ENCODE assay signal across 15 mouse cellular contexts in genomic region chr5:52721003-52721402, GRCm38 (mm10). TPM values are rescaled to one million over a fixed set of nuclear protein-coding genes. Genes with fewer than 3 reads are reported as not detected.
A peak's percentile ranks its signal among the peaks of the same experiment; 100 is the strongest.
DNase-seq lines count a peak whose midpoint lies in the region; ATAC-seq and TF ChIP-seq lines count a peak whose summit lies in the region.
"Had no signal": no experiment of that assay in that cellular context is flagged by ENCODE, and none has a peak within 500 bp of the region (broad histone marks: within the 10 kb centered on the region; RNA-seq: fewer than 3 reads in every experiment).

No protein-coding gene starts in this region.

- H3K4me1 ChIP-seq in kidney, embryonic 15.5 days: no peaks in the 10 kb centered on the region
- H3K4me1 ChIP-seq in lung, embryonic 16.5 days (replicated peaks; ENCODE audit: control insufficient read depth, insufficient read depth, low read length): no peaks in the 10 kb centered on the region
- no peaks in the 10 kb centered on the region for H3K4me1 ChIP-seq in hindbrain, postnatal 0 days (ENCODE audit: insufficient read depth, low read length)
- H3K4me1 ChIP-seq: embryonic facial prominence, embryonic 12.5 days; liver, embryonic 15.5 days; midbrain, embryonic 15.5 days had no signal

- H3K27ac ChIP-seq in kidney, embryonic 15.5 days: no peak overlapping the region
- H3K27ac ChIP-seq in lung, embryonic 16.5 days (ENCODE audit: low read length): no peak overlapping the region
- H3K27ac ChIP-seq in hindbrain, postnatal 0 days: no peak overlapping the region
- H3K27ac ChIP-seq: embryonic facial prominence, embryonic 12.5 days; liver, embryonic 15.5 days; midbrain, embryonic 15.5 days had no signal

- no peak for ATAC-seq in kidney, embryonic 15.5 days (replicated peaks; ENCODE audit: low FRiP score)
- peak; percentile 88 for ATAC-seq in lung, embryonic 16.5 days (ENCODE audit: low read depth)
- ATAC-seq in hindbrain, postnatal 0 days: no peak
- ATAC-seq: forebrain, embryonic 14.5 days; intestine, embryonic 16.5 days; midbrain, embryonic 15.5 days had no signal

- WGBS in kidney, embryonic 15.5 days: 59% methylated on average over 8 of the region's 8 CpGs
- WGBS in lung, embryonic 16.5 days: 64% methylated on average over 8 of the region's 8 CpGs
- WGBS in hindbrain, postnatal 0 days: 71% methylated on average over 8 of the region's 8 CpGs

- no peak overlapping the region for H3K9ac ChIP-seq in kidney, embryonic 15.5 days
- H3K9ac ChIP-seq in lung, embryonic 16.5 days (ENCODE audit: low read length): no peak overlapping the region
- no peak overlapping the region for H3K9ac ChIP-seq in hindbrain, postnatal 0 days (replicated peaks; ENCODE audit: low read length)
- H3K9ac ChIP-seq: embryonic facial prominence, embryonic 12.5 days; liver, embryonic 15.5 days; midbrain, embryonic 15.5 days had no signal

- no peak for TF ChIP-seq CTCF in hindbrain, postnatal 0 days (IDR thresholded peaks at IDR 0.05; ENCODE audit: low read depth)

- peak; percentile 18 for DNase-seq in kidney, adult 11 months
- peak; percentile 11 for DNase-seq in brain, adult 2 months (ENCODE audit: low read depth, low spot score)
- peak; percentile 13 to 52 for DNase-seq in kidney, adult 8-10 months
- DNase-seq in retina, postnatal 1 day: no peak
- no peak for DNase-seq in Muller cell, postnatal 12 days (ENCODE audit: inconsistent ontology term)
- no peak for DNase-seq in hindbrain, postnatal 0 days (ENCODE audit: low spot score)
- DNase-seq: adrenal gland, postnatal 10 days; cerebellum, adult 11-12 months had no signal

- H3K4me3 ChIP-seq in kidney, embryonic 15.5 days (replicated peaks): no peak overlapping the region
- no peak overlapping the region for H3K4me3 ChIP-seq in lung, embryonic 16.5 days (ENCODE audit: low read length)
- no peak overlapping the region for H3K4me3 ChIP-seq in hindbrain, postnatal 0 days (ENCODE audit: low read length)
- H3K4me3 ChIP-seq: embryonic facial prominence, embryonic 12.5 days; liver, embryonic 15.5 days; midbrain, embryonic 15.5 days had no signal

- no peaks in the 10 kb centered on the region for H3K27me3 ChIP-seq in kidney, embryonic 15.5 days
- H3K27me3 ChIP-seq in lung, embryonic 16.5 days (ENCODE audit: control insufficient read depth, insufficient read depth, low read depth, low read length): no peaks in the 10 kb centered on the region
- H3K27me3 ChIP-seq in hindbrain, postnatal 0 days (ENCODE audit: insufficient read depth, low read length): no peaks in the 10 kb centered on the region
- H3K27me3 ChIP-seq: embryonic facial prominence, embryonic 12.5 days; midbrain, embryonic 15.5 days had no signal

- no peaks in the 10 kb centered on the region for H3K9me3 ChIP-seq in kidney, embryonic 15.5 days (replicated peaks)
- no peaks in the 10 kb centered on the region for H3K9me3 ChIP-seq in lung, embryonic 16.5 days (ENCODE audit: control insufficient read depth, low read length)
- no peaks in the 10 kb centered on the region for H3K9me3 ChIP-seq in hindbrain, postnatal 0 days (ENCODE audit: low read length)
- H3K9me3 ChIP-seq: embryonic facial prominence, embryonic 12.5 days; liver, embryonic 15.5 days; midbrain, embryonic 15.5 days had no signal

- no peaks in the 10 kb centered on the region for H3K36me3 ChIP-seq in kidney, embryonic 15.5 days
- no peaks in the 10 kb centered on the region for H3K36me3 ChIP-seq in lung, embryonic 16.5 days (ENCODE audit: control insufficient read depth, insufficient read depth, low read length)
- no peaks in the 10 kb centered on the region for H3K36me3 ChIP-seq in hindbrain, postnatal 0 days (ENCODE audit: insufficient read depth, low read length)
- H3K36me3 ChIP-seq: embryonic facial prominence, embryonic 12.5 days; liver, embryonic 15.5 days; midbrain, embryonic 15.5 days had no signal

- no peak overlapping the region for H3K4me2 ChIP-seq in kidney, embryonic 15.5 days
- H3K4me2 ChIP-seq in lung, embryonic 16.5 days (ENCODE audit: low read depth, low read length): peak overlapping the region; percentile 2; the same call in 1 of the 2 replicates
- H3K4me2 ChIP-seq in hindbrain, postnatal 0 days (ENCODE audit: low read depth, low read length): no peak overlapping the region
- H3K4me2 ChIP-seq: embryonic facial prominence, embryonic 12.5 days; liver, embryonic 15.5 days; midbrain, embryonic 15.5 days had no signal

RNA-seq across cellular contexts. Expression of gene Pi4k2b, which starts 20.4 kb away (rescaled TPM):
- 22.4 and 23.7 TPM in 2 replicates for polyA plus RNA-seq in kidney, embryonic 15.5 days (2015; fragmentation: Nextera tagmentation; extraction: Ambion mirVana)
- polyA plus RNA-seq in lung, embryonic 16.5 days (2015; fragmentation: Nextera tagmentation; extraction: Ambion mirVana): 38.9 and 42.6 TPM in 2 replicates
- 7.7 and 10.5 TPM in 2 replicates for total RNA-seq in hindbrain, postnatal 0 days (2014; rRNA removed)
- 2.3 and 2.8 TPM in 2 replicates for polyA plus RNA-seq in hindbrain, postnatal 0 days (2015; fragmentation: Nextera tagmentation; extraction: Ambion mirVana)

RNA-seq across cellular contexts. Expression of gene Sepsecs, which starts 51.5 kb away (rescaled TPM):
- 9.0 and 10.1 TPM in 2 replicates for polyA plus RNA-seq in kidney, embryonic 15.5 days (2015; fragmentation: Nextera tagmentation; extraction: Ambion mirVana)
- 9.7 and 10.2 TPM in 2 replicates for polyA plus RNA-seq in lung, embryonic 16.5 days (2015; fragmentation: Nextera tagmentation; extraction: Ambion mirVana)
- total RNA-seq in hindbrain, postnatal 0 days (2014; rRNA removed): 7.2 and 9.4 TPM in 2 replicates
- 4.5 and 6.1 TPM in 2 replicates for polyA plus RNA-seq in hindbrain, postnatal 0 days (2015; fragmentation: Nextera tagmentation; extraction: Ambion mirVana)

RNA-seq across cellular contexts. Expression of gene Zcchc4, which starts 54.2 kb away (rescaled TPM):
- polyA plus RNA-seq in kidney, embryonic 15.5 days (2015; fragmentation: Nextera tagmentation; extraction: Ambion mirVana): 17.7 and 18.3 TPM in 2 replicates
- 14.1 and 16.2 TPM in 2 replicates for polyA plus RNA-seq in lung, embryonic 16.5 days (2015; fragmentation: Nextera tagmentation; extraction: Ambion mirVana)
- 9.7 and 10.6 TPM in 2 replicates for total RNA-seq in hindbrain, postnatal 0 days (2014; rRNA removed)
- 6.7 and 6.9 TPM in 2 replicates for polyA plus RNA-seq in hindbrain, postnatal 0 days (2015; fragmentation: Nextera tagmentation; extraction: Ambion mirVana)

Comparison
In these comparisons a context has a peak if more than half of its experiments do, and no peak if none do; other contexts are left out.
1. DNase-seq: peak in kidney, adult 11 months (single experiment), brain, adult 2 months (single experiment) and kidney, adult 8-10 months (2 of 2); none in retina, postnatal 1 day (single experiment), Muller cell, postnatal 12 days (single experiment) and hindbrain, postnatal 0 days (single experiment).